Mouse (Mus musculus): ENCODE data around the gene Polr3h.

Polr3h gene

DNA sequence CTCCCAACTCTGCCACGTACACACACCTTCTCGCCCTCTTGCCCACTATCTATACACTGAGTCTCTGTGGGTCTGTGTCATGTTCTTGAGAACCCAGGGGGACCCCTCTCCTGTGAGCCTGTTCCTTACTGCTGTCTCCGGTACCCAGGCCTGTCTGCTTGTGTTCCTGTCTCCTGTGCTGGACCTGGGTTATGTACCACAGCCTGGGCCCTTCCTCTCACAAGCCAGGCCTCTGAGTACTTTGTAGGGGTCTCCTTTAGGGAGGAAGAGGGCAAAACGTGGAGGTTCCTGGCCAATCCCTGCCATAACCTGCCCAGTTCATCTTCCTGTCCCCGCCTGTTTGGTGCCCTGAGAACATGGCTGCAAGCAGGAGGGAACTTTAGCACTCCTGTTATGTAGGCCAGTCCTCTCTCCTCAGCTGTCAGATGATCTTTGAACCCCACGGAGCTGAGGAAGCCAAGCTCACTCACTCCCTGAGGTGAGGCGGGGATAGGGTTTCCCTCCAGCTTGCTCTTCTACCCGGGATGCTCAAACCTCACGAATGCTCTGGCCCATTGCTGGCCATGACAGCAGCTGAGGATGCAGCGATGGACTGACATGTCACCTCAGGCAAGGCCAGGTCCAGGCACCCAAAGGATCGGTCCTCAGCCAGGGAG is 23.6 kb upstream of the Polr3h start:
- no peak for DNase-seq (ENCODE audit: low read depth, low spot score)

DNA sequence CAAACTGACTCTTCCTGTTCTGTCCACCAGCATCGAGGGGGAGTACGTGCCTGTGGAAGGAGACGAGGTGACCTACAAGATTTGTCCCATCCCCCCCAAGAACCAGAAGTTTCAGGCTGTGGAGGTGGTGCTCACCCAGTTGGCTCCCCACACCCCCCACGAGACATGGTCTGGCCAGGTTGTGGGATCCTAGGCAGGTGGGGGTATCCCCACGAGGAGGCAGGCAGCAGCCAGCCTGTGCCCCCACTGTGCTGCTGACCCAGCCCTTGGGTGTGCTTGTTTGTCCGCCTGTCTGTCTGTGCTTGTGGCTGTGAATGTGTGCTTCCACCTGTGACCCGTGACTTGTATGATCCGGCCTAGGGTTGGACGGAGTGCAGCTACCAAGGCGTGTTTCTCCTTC is 23.0 kb upstream of the Polr3h start:
- no peak for DNase-seq (ENCODE audit: low read depth, low spot score)

DNA sequence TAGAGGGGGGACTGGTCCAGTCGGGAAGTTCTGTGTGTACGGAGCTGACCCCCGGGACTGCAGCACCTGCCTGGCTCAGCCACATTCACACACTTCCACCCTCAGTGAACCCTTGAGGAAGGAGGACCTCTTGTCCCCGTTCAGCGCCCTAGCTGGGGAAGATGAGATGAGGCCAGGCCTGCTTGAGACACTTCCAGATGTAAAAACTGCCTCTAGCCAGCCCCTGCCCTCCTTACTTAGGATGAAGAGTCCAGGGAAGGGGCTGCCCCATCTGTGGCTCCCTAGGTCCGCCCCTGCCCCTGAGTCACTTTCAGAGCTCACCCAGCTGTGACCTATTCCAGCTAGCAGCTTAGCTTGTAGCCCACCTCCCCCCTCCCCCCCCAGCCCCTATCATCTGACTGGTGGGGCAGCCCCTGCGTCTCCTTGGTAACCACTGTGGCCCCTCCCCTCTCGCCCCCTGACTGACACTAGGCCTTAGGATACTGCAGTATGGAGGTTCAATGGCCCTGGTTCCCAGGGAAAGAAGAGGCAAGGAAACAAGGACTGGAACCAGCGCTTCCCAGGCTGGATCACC is 17.2 kb upstream of the Polr3h start:
- no peak for DNase-seq (ENCODE audit: low read depth, low spot score)

DNA sequence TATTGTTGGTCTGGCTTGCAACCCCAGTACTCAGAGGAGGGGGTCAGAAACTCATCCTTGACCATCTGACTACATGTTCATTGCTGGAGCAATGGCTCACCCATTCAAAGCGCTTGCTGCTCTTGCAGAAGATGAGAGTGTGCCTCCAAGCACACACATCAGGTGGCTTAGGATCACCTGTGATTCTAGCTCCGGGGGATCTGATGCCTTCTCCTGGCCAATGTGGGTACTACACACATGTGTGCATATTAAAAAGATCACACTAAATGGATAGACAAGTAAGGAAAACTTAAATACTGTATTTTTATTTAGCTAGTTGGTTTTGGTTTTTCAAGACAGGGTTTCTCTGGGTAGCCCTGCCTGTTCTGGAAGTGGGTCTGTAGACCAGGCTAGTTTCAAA is 15.0 kb upstream of the Polr3h start:
- DNase-seq (ENCODE audit: low read depth, low spot score), result peak; percentile 62

DNA sequence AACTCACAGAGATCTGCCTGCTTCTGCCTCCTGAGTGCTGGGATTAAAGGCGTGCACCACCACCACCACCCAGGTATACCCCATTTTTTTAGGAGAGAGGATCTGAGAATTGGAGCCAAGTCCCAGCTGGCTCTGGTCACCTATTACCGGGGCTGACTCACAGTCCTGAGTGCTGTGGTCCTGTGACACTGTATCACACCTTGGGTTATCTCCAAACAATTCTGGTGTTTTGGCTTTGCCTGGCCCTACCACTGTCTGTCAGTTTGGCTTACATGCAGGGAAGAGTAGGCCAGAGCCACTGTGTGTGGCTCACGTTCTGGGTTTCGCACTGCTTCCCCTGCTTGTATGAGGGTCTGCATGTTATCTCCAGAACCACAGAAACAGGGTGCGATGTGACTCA is 14.2 kb upstream of the Polr3h start:
- no peak for DNase-seq (ENCODE audit: low read depth, low spot score)

DNA sequence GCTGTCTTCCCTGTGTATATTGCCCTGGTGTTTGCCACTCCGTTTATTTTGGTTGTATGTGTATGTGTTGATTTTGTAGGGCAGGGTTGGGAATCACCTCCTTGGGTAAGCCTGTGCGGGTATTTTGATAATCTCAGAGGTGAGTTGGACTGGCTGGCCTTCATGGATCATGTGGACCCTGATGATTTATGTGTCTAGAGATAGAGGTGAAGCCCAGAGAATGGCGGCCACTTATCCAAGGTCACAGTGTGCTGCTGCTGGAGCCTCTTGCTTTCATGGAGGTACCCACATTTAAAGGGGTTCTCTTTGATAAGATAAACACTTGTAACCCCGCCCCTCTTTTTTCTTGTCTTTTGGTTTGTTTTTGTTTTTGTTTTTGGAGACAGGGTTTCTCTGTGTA is 13.7 kb upstream of the Polr3h start:
- DNase-seq (ENCODE audit: low read depth, low spot score), result no peak

DNA sequence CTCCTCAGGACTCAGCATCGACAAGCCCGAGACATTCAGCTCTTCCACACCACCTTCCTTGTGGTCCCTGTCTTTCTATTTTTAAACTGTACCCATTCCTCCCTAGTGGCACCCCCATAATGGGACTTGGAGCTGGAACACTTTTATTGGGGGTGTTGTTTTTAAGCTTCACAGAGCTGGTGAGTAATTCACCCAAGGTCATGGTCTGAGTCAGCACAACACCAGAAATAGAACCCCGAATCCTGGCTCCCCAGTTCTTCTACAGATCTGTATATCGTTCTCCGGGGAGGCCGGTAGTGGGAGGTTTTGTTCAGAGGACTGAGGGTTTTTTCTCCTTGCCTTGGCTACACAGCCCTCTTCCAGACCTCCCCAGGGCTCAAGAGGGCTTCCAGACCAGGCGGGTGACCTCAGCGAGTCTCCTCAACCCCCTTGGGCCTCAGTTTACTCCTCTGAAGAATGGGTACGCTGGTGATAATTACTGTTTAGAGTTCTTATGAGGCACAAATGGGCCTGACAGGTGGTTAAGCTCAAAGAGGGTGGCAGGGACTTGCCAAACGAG is 13.2 kb upstream of the Polr3h start:
- no peak for DNase-seq (ENCODE audit: low read depth, low spot score)

DNA sequence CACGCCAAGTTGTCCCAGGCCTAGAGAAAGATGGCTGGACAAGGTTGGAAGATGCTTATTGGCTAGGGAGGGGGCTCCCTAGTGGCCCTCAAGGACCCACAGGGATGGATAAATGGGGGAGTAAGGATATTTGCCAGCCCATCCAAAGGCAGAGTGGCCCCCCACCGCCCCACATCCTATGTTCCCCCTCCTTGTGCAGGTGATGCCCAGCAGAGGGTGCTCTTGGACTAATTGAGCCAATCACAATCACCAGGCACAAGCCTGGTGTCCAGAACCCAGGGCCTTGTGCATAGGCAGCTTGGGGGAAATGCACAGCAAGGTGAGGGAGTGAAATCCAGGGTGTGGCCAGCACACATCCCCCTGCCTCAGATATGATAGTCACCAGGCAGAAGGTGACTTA is 12.2 kb upstream of the Polr3h start:
- DNase-seq (ENCODE audit: low read depth, low spot score), result peak; percentile 68

DNA sequence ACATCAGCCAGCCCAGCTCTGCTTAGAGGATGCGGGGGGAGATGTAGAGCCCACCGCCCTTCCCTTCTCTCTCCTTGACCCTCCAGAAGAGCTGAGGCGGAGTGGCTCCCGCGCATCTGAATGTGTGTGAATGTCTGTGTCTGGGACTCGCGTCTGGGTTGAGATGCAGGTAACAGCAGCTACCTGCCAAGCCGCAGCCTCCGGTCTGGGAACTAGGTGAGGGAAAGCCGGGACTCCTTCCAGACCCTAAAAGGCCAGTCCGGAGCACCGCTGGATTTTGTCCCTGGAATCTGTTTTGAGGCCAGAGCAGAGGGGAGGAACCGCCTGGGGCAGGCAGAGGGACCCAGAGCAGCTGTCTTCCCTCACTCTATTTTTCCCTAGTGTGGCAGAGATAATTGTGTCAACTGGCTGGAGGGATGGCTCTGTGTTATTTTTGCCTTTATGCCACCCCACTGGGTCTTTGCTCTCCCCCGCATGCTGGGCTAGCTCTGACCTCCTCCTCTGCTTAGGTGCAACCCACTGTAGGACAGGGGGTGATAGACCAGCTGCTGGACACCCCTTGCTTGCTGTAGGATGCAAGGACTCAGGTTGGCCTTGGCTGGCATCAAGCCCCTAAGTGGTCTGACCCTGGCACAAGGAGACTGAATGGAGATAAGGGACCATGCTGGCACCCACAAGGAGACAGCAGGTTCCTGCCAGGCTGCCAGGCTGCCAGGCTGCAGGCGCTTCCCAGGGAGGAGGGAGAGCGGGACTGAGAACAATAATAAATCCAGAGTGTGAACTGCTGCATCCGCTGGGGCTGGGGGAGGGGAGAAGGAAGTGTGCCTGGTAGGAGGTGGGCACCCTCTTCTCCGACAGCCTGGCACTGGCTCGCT is 11.3 kb upstream of the Polr3h start:
- peak; percentile 30 for DNase-seq (ENCODE audit: low read depth, low spot score)

DNA sequence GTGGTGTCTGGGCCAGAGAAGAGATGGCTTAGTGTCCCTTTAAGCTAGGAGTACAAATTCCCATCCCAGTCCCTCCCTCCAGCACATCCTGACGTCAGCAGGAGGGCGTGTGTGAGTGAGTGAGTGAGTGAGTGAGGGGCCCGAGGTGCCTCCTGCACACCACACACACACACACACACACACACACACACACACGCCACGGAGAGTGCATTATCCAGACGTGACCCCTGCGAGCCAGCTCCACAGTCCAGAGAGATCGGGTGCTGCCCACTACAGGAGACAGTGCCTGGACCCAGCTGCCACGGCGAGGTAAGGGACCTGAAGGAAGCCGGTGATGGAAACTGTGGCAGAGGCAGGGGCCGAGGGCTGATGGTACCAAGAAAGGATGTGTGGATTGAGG is 10.6 kb upstream of the Polr3h start, which contains the start of gene Csdc2:
Gene Csdc2, plus strand, starts transcription at position 81 of the 400 bp plus-strand sequence.
- peak; percentile 54 for DNase-seq (ENCODE audit: low read depth, low spot score)

DNA sequence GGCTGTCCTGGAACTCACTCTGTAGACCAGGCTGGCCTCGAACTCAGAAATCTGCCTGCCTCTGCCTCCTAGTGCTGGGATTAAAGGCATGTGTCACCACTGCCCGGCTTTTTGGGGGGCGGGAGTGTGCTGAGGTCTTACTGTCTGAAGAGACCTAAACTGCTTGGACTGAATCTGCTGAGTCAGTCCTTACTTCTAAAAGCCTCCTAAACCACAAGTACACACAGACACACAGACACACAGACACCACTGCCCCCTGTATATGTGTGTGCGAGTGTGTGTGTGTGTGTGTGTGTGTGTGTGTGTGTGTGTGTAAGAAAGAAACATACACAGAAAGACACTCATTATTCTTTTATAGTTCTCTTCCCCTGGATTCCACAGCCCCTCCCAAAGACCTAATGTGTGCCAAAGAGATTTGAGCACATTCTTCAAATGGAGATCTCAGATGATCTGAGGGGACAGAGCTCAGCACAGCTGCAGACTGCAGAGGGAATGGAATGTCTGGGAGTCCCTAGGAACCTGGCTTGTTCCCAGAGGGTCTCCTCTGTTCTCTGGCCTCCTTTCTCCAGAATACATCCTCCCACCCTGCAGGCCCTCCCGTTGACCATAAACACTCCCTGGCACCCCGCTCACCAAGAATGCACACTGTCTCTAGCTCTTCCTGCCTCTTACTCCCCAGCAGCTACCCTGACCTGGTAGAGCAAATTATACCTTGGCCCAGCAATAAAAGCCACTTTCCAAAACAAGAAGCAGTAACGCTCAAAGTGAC is 10.0 kb upstream of the Polr3h start:
- DNase-seq (ENCODE audit: low read depth, low spot score), result no peak

DNA sequence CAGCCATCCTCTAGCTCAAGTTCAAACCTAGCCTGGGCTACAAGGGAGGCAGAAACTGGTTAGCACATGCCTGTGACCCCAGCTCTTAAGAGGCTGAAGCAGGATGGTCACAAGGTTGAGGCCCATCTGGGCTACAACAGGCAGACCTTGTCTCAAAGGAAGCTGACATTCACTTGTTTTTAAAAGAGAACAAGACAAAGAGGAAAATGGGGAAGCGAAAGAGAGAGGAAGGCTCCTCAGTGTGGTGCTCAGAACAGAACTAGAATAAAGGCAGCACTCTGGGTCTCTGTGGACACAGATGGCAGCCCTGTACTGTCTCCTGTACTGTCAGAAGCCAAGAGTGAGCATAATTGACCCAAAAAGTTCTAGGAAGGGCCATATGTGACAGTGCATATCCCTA is 7.9 kb upstream of the Polr3h start:
- no peak for DNase-seq (ENCODE audit: low read depth, low spot score)

DNA sequence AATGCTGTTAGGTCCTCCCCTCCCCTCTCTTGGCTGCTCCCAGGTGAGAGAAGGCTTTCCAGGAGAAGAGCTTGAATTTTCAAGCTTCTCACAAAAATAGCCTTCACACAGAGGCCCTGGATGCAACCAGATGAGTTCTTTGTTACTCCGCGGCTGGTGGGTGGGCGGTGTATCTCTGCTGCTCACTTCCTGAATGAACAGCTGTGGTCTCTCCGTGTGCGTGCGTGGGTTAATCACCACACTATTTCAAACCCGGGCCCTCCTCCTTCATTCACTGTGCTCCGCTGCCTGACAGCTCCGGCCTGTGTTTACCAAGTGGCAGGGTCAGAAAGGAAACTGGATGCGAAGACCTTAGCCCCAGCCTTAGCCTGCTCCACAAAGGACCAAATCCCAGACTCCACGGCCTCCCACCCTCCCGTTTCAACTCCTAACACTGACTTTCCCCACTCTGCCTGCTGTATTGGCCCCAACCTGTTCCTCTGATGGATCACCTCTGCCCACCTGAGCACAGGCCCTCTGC is 7.0 kb upstream of the Polr3h start:
- DNase-seq (ENCODE audit: low read depth, low spot score), result no peak

DNA sequence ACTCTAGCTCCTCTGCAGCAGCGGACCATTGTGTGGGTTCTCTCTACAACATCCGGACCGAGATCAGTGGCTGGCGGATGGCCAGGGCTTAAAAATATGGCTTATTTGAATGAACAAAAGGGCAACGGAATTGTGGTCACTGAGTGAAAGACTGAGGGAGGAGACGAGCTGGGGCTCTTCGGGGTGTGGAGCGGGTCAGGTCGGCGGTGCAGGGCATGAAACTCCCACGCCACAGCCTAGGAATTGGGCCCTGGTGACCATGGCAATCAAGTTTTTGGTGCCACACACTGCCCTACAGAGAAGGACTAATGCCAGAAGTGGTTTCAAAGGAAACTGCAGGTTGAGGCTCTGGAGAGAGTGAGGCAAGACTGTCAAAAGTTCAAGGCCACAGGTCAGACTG is 2.2 kb upstream of the Polr3h start:
- DNase-seq (ENCODE audit: low read depth, low spot score), result no peak

DNA sequence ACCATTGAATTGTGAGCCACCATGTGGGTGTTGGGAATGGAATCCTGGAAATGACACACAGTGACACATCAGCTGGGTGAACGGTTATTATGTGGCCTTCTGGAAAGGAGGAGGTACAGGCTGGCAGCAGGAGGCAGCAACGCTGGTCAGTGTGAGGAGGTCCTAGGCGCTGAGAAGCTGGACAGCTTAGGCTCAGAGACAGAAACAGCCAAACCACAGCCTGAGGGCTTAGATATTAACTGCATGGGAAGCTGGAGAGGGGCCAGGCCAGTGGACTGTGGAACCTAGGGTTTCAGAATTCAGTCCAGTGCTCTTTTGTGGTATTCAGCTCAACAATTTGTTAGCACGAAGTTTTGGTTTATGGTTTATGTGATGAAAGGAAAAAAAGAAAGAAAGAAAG is 1.7 kb upstream of the Polr3h start:
- DNase-seq (ENCODE audit: low read depth, low spot score), result no peak

DNA sequence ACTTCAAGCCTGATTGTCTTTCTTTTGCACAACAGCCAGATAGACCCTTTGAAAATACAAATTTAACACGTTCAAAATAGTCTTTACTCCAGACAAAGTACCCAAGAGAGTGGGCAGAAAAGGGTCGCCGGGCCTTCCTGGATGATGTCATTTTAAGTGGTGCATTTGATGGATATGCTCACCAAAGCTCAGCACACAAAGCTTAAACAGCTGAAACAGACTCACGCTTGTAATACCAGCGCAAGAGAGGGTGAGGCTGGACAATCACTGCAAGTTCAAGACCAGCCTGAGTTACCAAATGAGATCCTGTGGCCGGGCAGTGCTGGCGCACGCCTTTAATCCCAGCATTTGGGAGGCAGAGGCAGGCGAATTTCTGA is 394 bp upstream of the Polr3h start:
- DNase-seq (ENCODE audit: low read depth, low spot score), result no peak

DNA sequence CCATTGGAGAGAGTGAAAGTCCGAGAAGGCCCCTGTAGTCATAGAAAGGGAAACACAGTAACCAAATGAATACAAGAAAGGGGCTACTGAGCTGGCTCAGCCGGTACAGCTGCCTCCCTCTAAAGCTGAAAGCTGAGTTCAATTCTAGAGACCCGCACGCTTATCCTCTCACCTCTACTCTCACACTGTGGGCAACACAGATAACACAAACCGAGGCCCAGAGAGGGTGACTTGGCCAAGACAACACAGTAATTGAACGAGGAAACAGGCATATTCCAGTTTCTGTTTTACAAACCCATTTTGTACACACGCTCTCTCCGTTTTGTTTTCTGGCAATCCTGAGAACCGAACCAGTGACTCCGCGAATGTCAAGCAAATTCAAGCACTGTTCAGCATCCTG is 1.1 kb downstream of the Polr3h start:
- no peak for DNase-seq (ENCODE audit: low read depth, low spot score)

DNA sequence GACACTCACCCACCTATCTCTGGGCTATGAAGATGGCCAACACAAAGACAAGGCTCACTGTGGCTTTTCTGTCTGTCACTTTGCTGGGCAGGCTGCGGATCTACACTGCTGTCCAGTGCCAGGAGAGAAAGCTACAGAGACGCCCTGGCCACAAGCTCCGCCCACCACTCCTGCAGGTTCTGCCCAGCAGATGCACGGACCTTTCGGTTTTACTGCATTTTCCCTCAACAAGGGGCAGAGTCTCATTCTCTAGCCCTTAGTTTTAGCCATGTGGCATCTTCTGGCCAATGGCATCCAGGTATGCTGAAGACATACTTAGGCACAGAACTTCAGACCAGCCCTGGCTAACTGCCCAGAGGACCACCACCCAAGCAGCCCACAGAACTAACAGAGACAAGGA is 4.8 kb downstream of the Polr3h start:
- DNase-seq (ENCODE audit: low read depth, low spot score), result no peak

DNA sequence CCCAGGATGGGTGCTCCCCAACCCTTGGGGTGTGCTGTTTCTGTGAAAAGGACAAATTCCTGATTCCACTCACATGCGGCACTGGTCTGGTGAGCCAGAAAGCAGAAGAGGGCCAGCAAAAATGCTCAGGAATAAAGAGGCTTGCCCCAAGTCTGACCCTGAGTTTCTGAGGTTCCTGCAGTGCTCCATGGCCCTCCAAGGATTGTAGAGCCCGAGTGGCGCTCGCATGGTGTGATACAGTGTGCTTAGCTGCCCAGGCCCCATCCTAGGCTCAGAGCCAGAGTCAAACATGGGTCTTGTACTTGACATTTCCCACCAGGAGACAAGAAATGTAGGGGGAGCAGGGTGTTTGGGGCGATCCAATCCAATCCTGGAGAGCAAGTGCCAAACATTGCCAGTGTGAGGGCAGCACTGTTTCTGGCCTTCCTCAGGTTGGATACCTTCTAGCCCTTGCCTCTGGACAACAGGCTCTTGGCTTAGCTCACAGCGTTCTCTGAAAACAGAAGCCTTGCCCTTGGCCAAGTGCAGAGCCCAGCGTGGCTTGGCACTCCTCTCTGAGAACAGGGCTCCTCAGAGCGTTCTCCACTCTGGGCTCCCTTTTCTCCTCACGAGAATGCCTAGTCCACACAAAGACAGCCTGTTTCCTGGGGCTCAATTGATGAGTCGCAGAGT is 5.4 kb downstream of the Polr3h start:
- no peak for DNase-seq (ENCODE audit: low read depth, low spot score)

DNA sequence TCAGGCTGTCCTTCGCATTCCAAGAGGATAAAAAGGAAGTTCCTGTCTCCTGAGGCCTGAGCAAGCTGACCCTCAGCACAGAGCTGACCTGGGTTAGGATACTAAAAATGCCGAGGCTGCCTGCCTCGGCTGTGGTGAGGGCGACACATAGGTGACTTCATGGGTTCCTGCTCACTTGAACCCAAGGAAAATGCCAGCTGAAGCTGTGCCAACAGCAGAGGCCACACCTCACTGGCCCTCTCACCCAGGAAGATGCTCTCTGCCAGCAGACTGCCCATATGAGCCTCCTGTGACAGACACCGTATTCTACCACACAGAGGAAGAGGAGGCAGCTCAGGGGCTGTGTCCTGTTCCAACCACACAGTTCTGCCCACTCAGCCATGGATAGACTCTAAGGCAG is 7.0 kb downstream of the Polr3h start:
- no peak for DNase-seq (ENCODE audit: low read depth, low spot score)
